Mouse (Mus musculus): ENCODE results near the gene Rasa4. TPM values are rescaled to one million over a fixed set of nuclear protein-coding genes. Genes with fewer than 3 reads are reported as not detected.
A peak's percentile ranks its signal among the peaks of the same experiment; 100 is the strongest.

The Rasa4 gene
- polyA plus RNA-seq, 1 experiment from 2014 or later = 2.3 TPM

DNA sequence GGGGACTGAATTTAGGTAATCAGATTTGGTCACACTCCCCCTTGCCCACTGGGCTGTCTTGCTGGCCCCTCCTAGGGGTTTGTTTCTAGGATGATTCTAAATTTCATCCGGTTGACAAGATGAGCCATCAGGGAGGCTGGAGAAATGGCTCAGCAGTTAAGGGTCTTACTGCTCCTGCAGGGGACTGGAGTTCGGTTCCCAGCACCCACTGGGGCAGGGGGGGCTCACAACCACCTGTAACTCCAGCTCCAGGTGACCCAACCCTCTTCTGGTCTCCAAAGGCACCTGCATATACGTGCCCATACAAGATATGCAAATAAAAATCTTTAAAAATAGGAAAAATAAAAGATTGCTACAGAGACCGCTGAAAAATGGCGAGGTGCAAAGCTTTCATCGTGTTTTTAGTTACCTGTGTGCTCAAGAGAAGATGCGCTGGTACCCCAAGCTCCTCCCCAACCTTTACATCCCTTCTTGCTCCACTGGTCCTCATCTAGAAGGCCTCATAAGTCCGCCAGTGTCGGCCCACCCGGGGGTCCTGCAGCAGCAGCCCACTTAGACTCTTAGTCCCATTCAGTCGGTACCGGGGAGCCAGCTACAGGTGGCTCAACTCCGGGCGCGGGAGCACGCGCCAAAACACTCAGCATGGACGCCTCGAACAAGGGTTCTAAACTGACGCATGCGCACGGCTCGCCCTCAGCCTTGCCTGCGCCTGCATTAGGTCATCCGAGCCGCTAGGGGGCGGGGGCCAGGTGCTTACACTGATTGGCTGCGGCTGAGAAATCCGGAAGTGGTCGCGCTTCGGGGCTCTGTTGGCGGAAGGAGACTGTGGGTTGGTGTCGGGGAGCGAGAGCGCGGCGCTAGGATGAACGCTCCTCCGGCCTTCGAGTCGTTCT, 32.4 kb downstream of the Rasa4 start, which contains the start of gene Polr2j:
TSS of gene Polr2j (plus strand) at position 741 of the 893 bp plus-strand sequence.
- peak; percentile 96 for ATAC-seq (replicated peaks; ENCODE audit: extremely low read depth, insufficient read depth, low FRiP score)
- peak within 1 kb of the TSS; percentile 96 for H3K4me2 ChIP-seq (ENCODE audit: low read depth, low read length)

DNA sequence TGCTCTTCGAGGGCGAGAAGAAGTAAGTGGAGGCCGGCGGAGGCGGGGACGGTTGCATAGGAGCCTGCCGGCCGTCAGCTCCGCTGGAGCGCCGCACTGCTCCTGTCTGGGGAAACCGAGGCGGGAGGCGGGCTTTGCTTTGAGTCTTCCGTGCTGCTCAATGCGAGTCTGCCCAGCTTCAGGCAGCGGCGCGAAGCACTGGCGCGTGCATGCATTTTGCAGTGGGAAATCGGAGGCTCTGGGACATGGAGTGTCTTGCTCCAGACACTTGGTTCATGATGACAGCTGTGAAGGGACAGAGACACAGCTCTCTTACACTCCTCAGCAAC, 33.0 kb downstream of the Rasa4 start:
- peaks cover 8% of the 10 kb centered on the region for H3K4me1 ChIP-seq (ENCODE audit: control insufficient read depth, insufficient read depth, low read length)
- peaks cover 14% of the 10 kb centered on the region for H3K36me3 ChIP-seq (ENCODE audit: control insufficient read depth, insufficient read depth)
- H3K4me2 ChIP-seq (ENCODE audit: low read depth, low read length) = peak overlapping the region; percentile 96
- H3K27ac ChIP-seq (ENCODE audit: low read length) = no peak overlapping the region
- 0% methylated on average over 22 of the region's 22 CpGs for WGBS
- H3K4me3 ChIP-seq (ENCODE audit: low read length) = peak overlapping the region; percentile 90
- peak; percentile 43 for ATAC-seq (replicated peaks; ENCODE audit: extremely low read depth, insufficient read depth, low FRiP score)
- H3K9ac ChIP-seq (ENCODE audit: low read length) = peak overlapping the region; percentile 93
- H3K27me3 ChIP-seq (ENCODE audit: control insufficient read depth, insufficient read depth, low read length) = no peaks in the 10 kb centered on the region
- H3K9me3 ChIP-seq (replicated peaks; ENCODE audit: control insufficient read depth, low read length) = no peaks in the 10 kb centered on the region

More for the DNA sequence above, 32.4 kb downstream of the Rasa4 start, which contains the start of gene Polr2j:
- no peak within 1 kb of the TSS for H3K27ac ChIP-seq (ENCODE audit: low read length)
- peaks cover 13% of the 10 kb centered on the region for H3K36me3 ChIP-seq (ENCODE audit: control insufficient read depth, insufficient read depth)
- H3K4me3 ChIP-seq (ENCODE audit: low read length) = peak within 1 kb of the TSS; percentile 90
- H3K9ac ChIP-seq (ENCODE audit: low read length) = peak within 1 kb of the TSS; percentile 93
- H3K27me3 ChIP-seq (ENCODE audit: control insufficient read depth, insufficient read depth, low read length) = no peaks in the 10 kb centered on the region
- no peaks in the 10 kb centered on the region for H3K9me3 ChIP-seq (replicated peaks; ENCODE audit: control insufficient read depth, low read length)
- WGBS = 3% methylated on average over 42 of the region's 42 CpGs
- H3K4me1 ChIP-seq (ENCODE audit: control insufficient read depth, insufficient read depth, low read length) = peaks cover 8% of the 10 kb centered on the region

DNA sequence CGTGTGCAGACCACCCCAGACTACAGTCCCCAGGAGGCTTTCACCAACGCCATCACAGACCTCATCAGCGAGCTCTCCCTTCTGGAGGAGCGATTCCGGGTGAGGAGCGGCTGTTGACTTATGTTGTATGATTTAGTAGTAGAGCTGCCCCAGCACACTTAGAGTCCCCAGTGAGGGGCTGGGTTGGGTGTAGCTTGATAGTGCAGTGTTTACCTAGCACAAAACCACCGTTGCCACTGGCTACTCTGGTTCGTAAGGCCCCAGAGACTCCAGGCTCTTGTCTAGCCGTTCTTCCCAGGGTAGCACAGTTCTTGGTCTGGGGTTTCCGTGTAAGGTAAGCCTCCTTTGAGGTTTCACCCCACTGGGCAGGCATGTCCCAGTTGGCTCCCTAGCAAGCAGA, 38.4 kb downstream of the Rasa4 start:
- no peaks in the 10 kb centered on the region for H3K27me3 ChIP-seq (ENCODE audit: control insufficient read depth, insufficient read depth, low read length)
- no peaks in the 10 kb centered on the region for H3K9me3 ChIP-seq (replicated peaks; ENCODE audit: control insufficient read depth, low read length)
- 87% methylated on average over 10 of the region's 10 CpGs for WGBS
- ATAC-seq (replicated peaks; ENCODE audit: extremely low read depth, insufficient read depth, low FRiP score) = no peak
- H3K4me1 ChIP-seq (ENCODE audit: control insufficient read depth, insufficient read depth, low read length) = peaks cover 7% of the 10 kb centered on the region
- peaks cover 39% of the 10 kb centered on the region for H3K36me3 ChIP-seq (ENCODE audit: control insufficient read depth, insufficient read depth)
- no peak overlapping the region for H3K4me2 ChIP-seq (ENCODE audit: low read depth, low read length)
- no peak overlapping the region for H3K9ac ChIP-seq (ENCODE audit: low read length)
- H3K27ac ChIP-seq (ENCODE audit: low read length) = no peak overlapping the region
- H3K4me3 ChIP-seq (ENCODE audit: low read length) = no peak overlapping the region

DNA sequence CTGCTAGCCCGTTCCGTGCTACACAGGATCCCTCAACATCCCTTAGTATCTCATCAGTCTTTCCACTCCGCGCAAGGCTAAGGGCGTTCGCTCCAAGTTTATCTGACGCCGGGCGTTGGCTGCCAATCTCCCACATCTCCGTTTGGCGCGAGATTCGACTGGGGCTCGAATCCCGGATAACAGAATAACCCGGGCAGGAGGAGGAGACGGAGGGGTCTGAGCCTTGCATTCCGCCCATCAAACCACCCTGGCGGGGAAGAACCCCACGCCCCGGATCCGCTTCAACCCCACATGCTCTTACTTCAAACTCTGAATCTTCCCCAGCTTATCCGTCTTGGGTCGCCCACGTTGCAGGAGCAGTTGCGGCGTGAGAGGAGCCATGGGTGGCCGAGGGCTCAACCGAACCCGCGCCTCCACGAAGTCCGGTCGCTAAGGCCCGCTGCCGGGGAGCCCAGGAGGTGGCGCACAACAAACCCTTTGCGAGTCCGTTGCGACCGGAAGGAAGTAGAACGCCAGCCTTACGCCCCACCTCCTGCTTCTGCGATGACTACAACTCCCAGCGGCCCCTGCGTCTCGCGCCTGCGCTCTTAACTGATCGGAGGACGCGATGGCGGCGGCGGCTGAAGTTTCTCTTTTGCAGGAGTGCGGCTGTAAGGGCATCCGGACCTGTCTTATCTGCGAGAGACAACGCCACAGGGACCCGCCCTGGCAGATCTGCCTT, 52.0 kb downstream of the Rasa4 start, which contains the start of the genes Lrwd1 and Alkbh4:
TSS of gene Lrwd1 (minus strand) at position 504 of the 721 bp plus-strand sequence.
TSS of gene Alkbh4 (plus strand) at position 576 of the 721 bp plus-strand sequence.
- H3K9me3 ChIP-seq (replicated peaks; ENCODE audit: control insufficient read depth, low read length) = no peaks in the 10 kb centered on the region
- H3K4me2 ChIP-seq (ENCODE audit: low read depth, low read length) = peak within 1 kb of the TSS; percentile 78
- under 1% methylated on average over 60 of the region's 60 CpGs for WGBS
- peak; percentile 94 for ATAC-seq (replicated peaks; ENCODE audit: extremely low read depth, insufficient read depth, low FRiP score)
- peak within 1 kb of the TSS; percentile 68 for H3K4me3 ChIP-seq (ENCODE audit: low read length)
- no peaks in the 10 kb centered on the region for H3K27me3 ChIP-seq (ENCODE audit: control insufficient read depth, insufficient read depth, low read length)
- H3K36me3 ChIP-seq (ENCODE audit: control insufficient read depth, insufficient read depth) = peaks cover 18% of the 10 kb centered on the region
- peak within 1 kb of the TSS; percentile 91 for H3K9ac ChIP-seq (ENCODE audit: low read length)
- peak within 1 kb of the TSS; percentile 62 for H3K27ac ChIP-seq (ENCODE audit: low read length)
- peaks cover 10% of the 10 kb centered on the region for H3K4me1 ChIP-seq (ENCODE audit: control insufficient read depth, insufficient read depth, low read length)

DNA sequence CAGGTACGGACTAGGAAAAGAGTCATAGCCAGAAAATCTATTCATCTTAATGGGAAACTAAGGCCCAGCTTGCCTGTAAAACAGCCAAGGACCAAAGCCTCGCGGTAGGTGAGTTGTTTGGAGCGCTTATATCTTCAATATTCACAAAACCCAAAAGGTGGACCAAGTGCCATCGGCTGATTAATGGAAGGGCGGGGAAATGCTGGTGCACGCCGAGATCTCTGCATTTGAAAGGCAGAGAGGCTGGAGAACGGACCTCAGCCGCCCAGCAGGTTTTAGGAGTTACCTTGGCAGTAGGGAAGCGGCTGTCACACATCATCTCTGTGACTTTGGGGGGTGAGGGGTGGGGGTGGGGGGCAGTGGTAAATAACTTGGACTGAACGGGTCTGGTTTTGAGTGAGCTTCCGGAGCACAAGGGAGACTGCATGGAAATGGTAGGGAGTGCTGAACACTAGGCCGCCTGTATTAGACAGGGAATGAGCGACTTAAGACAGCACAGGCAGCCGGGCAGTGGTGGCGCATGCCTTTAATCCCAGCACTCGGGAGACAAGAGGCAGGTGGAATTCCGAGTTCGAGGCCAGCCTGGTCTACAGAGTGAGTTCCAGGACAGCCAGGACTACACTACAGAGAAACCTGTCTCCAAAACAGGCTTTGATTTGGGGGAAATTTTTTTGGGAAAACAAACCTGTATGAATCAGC, 52.7 kb downstream of the Rasa4 start:
- WGBS = 4% methylated on average over 20 of the region's 20 CpGs
- Histone ChIP-seq H3K27ac (ENCODE audit: low read length) (peak overlapping the region; percentile 28), H3K27me3 (ENCODE audit: control insufficient read depth, insufficient read depth, low read length) (no peaks in the 10 kb centered on the region), H3K9ac (ENCODE audit: low read length) (peak overlapping the region; percentile 76), H3K4me1 (ENCODE audit: control insufficient read depth, insufficient read depth, low read length) (peaks cover 10% of the 10 kb centered on the region), H3K36me3 (ENCODE audit: control insufficient read depth, insufficient read depth) (peaks cover 22% of the 10 kb centered on the region), H3K4me3 (ENCODE audit: low read length) (peak overlapping the region; percentile 68), H3K9me3 (replicated peaks; ENCODE audit: control insufficient read depth, low read length) (no peaks in the 10 kb centered on the region), H3K4me2 (ENCODE audit: low read depth, low read length) (peak overlapping the region; percentile 69)
- ATAC-seq (replicated peaks; ENCODE audit: extremely low read depth, insufficient read depth, low FRiP score) = 0 out of 2 replicates have a peak, but pooled peaks have one; percentile 0

DNA sequence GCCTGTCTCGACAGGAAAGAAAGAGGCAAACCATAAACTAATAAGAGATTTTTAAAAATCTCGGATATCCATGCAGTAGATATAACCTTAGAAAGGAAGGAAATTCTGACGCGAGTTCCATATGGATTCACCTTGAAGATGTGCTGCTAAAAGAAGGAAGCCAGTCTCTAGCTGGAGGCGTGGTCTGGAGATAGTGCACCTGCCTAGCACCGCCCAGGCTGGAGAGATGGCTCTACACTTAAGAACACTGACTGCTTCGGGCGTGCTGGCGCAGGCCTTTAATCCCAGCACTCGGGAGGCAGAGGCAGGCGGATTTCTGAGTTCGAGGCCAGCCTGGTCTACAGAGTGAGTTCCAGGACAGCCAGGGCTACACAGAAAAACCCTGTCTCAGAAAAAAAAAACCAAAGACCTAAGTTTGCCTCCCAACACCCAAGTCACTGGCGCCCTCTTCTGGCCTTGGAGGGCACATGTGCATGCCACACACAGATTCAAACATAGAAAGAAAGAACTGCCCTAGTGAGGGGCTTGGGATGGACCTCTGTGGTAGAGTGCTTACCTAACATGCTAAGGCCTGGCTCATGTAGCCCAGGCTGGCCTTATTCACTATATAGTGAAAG, 54.0 kb downstream of the Rasa4 start:
- no peaks in the 10 kb centered on the region for H3K27me3 ChIP-seq (ENCODE audit: control insufficient read depth, insufficient read depth, low read length)
- peaks cover 10% of the 10 kb centered on the region for H3K4me1 ChIP-seq (ENCODE audit: control insufficient read depth, insufficient read depth, low read length)
- H3K36me3 ChIP-seq (ENCODE audit: control insufficient read depth, insufficient read depth) = peaks cover 25% of the 10 kb centered on the region
- H3K4me3 ChIP-seq (ENCODE audit: low read length) = no peak overlapping the region
- H3K4me2 ChIP-seq (ENCODE audit: low read depth, low read length) = no peak overlapping the region
- no peaks in the 10 kb centered on the region; the same call in 1 of the 2 replicates for H3K9me3 ChIP-seq (replicated peaks; ENCODE audit: control insufficient read depth, low read length)
- no peak for ATAC-seq (replicated peaks; ENCODE audit: extremely low read depth, insufficient read depth, low FRiP score)
- H3K27ac ChIP-seq (ENCODE audit: low read length) = no peak overlapping the region
- WGBS = 72% methylated on average over 13 of the region's 13 CpGs
- no peak overlapping the region for H3K9ac ChIP-seq (ENCODE audit: low read length)

DNA sequence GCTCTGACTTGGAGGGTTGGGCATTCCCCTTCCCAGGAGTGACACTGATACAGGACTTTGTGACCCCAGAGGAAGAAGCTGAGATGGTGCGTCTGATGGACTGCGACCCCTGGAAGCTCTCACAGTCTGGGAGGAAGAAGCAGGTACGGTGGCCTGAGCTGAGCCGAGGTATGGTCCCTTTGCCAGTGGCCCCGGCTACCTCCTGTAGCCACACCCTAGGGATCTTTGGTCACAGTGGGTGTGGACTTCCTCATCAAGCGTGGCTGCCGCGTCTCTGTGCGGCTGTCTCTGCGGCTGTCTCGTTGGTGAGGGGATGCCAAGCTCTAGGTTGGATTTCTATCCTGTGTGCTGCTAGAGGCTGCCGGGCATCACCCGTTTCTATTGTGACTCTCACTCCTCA, 55.7 kb downstream of the Rasa4 start:
- 90% methylated on average over 13 of the region's 13 CpGs for WGBS
- Histone ChIP-seq H3K4me1 (ENCODE audit: control insufficient read depth, insufficient read depth, low read length) (peaks cover 10% of the 10 kb centered on the region), H3K4me3 (ENCODE audit: low read length) (no peak overlapping the region), H3K9me3 (replicated peaks; ENCODE audit: control insufficient read depth, low read length) (no peaks in the 10 kb centered on the region; the same call in 1 of the 2 replicates), H3K27me3 (ENCODE audit: control insufficient read depth, insufficient read depth, low read length) (no peaks in the 10 kb centered on the region), H3K4me2 (ENCODE audit: low read depth, low read length) (no peak overlapping the region), H3K36me3 (ENCODE audit: control insufficient read depth, insufficient read depth) (peaks cover 20% of the 10 kb centered on the region), H3K27ac (ENCODE audit: low read length) (no peak overlapping the region), H3K9ac (ENCODE audit: low read length) (no peak overlapping the region)
- ATAC-seq (replicated peaks; ENCODE audit: extremely low read depth, insufficient read depth, low FRiP score) = no peak

DNA sequence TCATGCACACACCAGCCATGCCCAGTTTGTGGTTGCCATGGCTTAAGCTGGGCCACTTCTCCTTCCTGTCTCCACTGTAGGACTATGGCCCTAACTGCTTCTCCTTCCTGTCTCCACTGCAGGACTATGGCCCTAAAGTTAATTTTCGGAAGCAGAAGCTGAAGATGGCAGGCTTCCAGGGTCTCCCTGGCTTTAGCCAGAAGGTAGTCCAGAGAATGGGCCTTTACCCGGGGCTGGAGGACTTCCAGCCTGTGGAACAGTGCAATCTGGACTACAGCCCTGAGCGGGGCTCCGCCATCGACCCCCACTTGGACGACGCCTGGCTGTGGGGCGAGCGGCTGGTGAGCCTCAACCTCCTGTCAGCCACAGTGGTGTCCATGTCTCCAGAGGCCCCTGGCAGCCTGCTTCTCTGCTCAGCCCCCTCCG, 56.4 kb downstream of the Rasa4 start:
- Histone ChIP-seq H3K36me3 (ENCODE audit: control insufficient read depth, insufficient read depth) (peaks cover 20% of the 10 kb centered on the region), H3K4me3 (ENCODE audit: low read length) (no peak overlapping the region), H3K27me3 (ENCODE audit: control insufficient read depth, insufficient read depth, low read length) (no peaks in the 10 kb centered on the region), H3K4me2 (ENCODE audit: low read depth, low read length) (no peak overlapping the region), H3K27ac (ENCODE audit: low read length) (no peak overlapping the region), H3K9me3 (replicated peaks; ENCODE audit: control insufficient read depth, low read length) (no peaks in the 10 kb centered on the region; the same call in 1 of the 2 replicates), H3K9ac (ENCODE audit: low read length) (no peak overlapping the region), H3K4me1 (ENCODE audit: control insufficient read depth, insufficient read depth, low read length) (peaks cover 10% of the 10 kb centered on the region)
- WGBS = 91% methylated on average over 10 of the region's 10 CpGs
- ATAC-seq (replicated peaks; ENCODE audit: extremely low read depth, insufficient read depth, low FRiP score) = no peak

Measured in heart, embryonic 16.5 days (tissue).